Mouse (Mus musculus) erythroblast, embryonic 14.5 days (primary cell): ENCODE results near the gene Vamp2.

ENCODE experiments used
- GATA1 ChIP-seq: IDR thresholded peaks from 2 replicates; pipeline ENCODE4 v1.6.1; 2012; ENCODE audit warnings: low read length, inconsistent platforms, mixed read lengths
- TAL1 ChIP-seq: IDR thresholded peaks from 3 replicates; pipeline ENCODE4 v1.6.1; 2012; ENCODE audit warnings: low read length, inconsistent platforms, mixed read lengths

- no peak for TF ChIP-seq TAL1
- no peak for TF ChIP-seq GATA1
Observed at GRCm38 (mm10) chr11:69089616-69090290, 1.5 kb downstream of the Vamp2 start.
